In genomic region chr15:38374786-38375185, GRCm38 (mm10) we compare ENCODE assay signal across 10 mouse cellular contexts.
DNase-seq lines count a peak whose midpoint lies in the region; ATAC-seq and TF ChIP-seq lines count a peak whose summit lies in the region.
"Had no signal": no experiment of that assay in that cellular context is flagged by ENCODE, and none has a peak within 500 bp of the region (broad histone marks: within the 10 kb centered on the region; RNA-seq: fewer than 3 reads in every experiment).

No protein-coding gene starts in this region.

- 73% methylated on average over 6 of the region's 6 CpGs for WGBS in stomach, embryonic 15.5 days
- WGBS in thymus, adult 2 months = 94% methylated on average over 6 of the region's 6 CpGs

- H3K27me3 ChIP-seq in stomach, embryonic 15.5 days (replicated peaks) = no peaks in the 10 kb centered on the region
- no peaks in the 10 kb centered on the region for H3K27me3 ChIP-seq in thymus, adult 2 months (ENCODE audit: control insufficient read depth, insufficient read depth, low read length)

- peak; percentile 24; the same call in 1 of the 2 replicates for ATAC-seq in stomach, embryonic 15.5 days (ENCODE audit: insufficient read depth, low FRiP score, low read depth)
- no peak for ATAC-seq in erythroid progenitor cell, adult 5-6 weeks (replicated peaks; ENCODE audit: low FRiP score, poor library complexity, severe bottlenecking)

- DNase-seq in layer of hippocampus, adult 2 months (ENCODE audit: low spot score in 2 of 2) = no peak
- DNase-seq in layer of hippocampus, adult 9-10 months (ENCODE audit: low spot score) = no peak
- peak; percentile 95 to 97 for DNase-seq in heart, adult 9 months (ENCODE audit: low spot score in 2 of 2)
- DNase-seq in kidney, postnatal 14 days = peak; percentile 74
- no peak for DNase-seq in thymus, adult 2 months

- no peak for TF ChIP-seq CTCF in layer of hippocampus, adult 2 months (conservative IDR thresholded peaks at IDR 0.05)
- no peak for TF ChIP-seq CTCF in thymus, adult 2 months (IDR thresholded peaks at IDR 0.05; ENCODE audit: borderline replicate concordance, control insufficient read depth, extremely low read depth, insufficient read depth, low read length, poor library complexity)

- H3K9me3 ChIP-seq in stomach, embryonic 15.5 days = no peaks in the 10 kb centered on the region
- H3K9me3 ChIP-seq: midbrain, embryonic 12.5 days had no signal

- no peak overlapping the region for H3K4me2 ChIP-seq in stomach, embryonic 15.5 days

- H3K4me1 ChIP-seq in brown adipose tissue, adult 24 weeks (ENCODE audit: control insufficient read depth, insufficient read depth, insufficient read length, low read length) = peaks cover 29% of the 10 kb centered on the region
- peaks cover 16% of the 10 kb centered on the region for H3K4me1 ChIP-seq in stomach, embryonic 15.5 days
- H3K4me1 ChIP-seq in thymus, adult 2 months (replicated peaks; ENCODE audit: control insufficient read depth, insufficient read depth, low read length) = peaks cover 8% of the 10 kb centered on the region

- H3K36me3 ChIP-seq in stomach, embryonic 15.5 days = no peaks in the 10 kb centered on the region
- no peaks in the 10 kb centered on the region for H3K36me3 ChIP-seq in thymus, adult 2 months (ENCODE audit: control insufficient read depth, insufficient read depth, low read length)
- H3K36me3 ChIP-seq: midbrain, embryonic 12.5 days had no signal

- H3K9ac ChIP-seq in stomach, embryonic 15.5 days = no peak overlapping the region
- H3K9ac ChIP-seq: midbrain, embryonic 12.5 days had no signal

- TF ChIP-seq POLR2A in thymus, adult 2 months (IDR thresholded peaks at IDR 0.05; ENCODE audit: control insufficient read depth, extremely low read depth, insufficient read depth, low read length, poor library complexity) = no peak

- H3K27ac ChIP-seq in layer of hippocampus, adult 2 months = peak overlapping the region; percentile 49; the same call in 1 of the 2 replicates
- H3K27ac ChIP-seq in brown adipose tissue, adult 24 weeks (replicated peaks; ENCODE audit: low read depth, low read length) = peak overlapping the region; percentile 94
- peak overlapping the region; percentile 19; the same call in 1 of the 2 replicates for H3K27ac ChIP-seq in stomach, embryonic 15.5 days
- no peak overlapping the region for H3K27ac ChIP-seq in thymus, adult 2 months (ENCODE audit: control insufficient read depth, insufficient read depth, low read length)
- H3K27ac ChIP-seq: midbrain, embryonic 12.5 days had no signal

- no peak overlapping the region for H3K4me3 ChIP-seq in layer of hippocampus, adult 2 months
- no peak overlapping the region for H3K4me3 ChIP-seq in brown adipose tissue, adult 24 weeks (ENCODE audit: insufficient read depth, low read depth, low read length)
- H3K4me3 ChIP-seq in stomach, embryonic 15.5 days (replicated peaks) = no peak overlapping the region
- H3K4me3 ChIP-seq in thymus, adult 2 months (ENCODE audit: control insufficient read depth, insufficient read depth, low read length) = no peak overlapping the region
- H3K4me3 ChIP-seq: erythroblast, embryonic 14.5 days had no signal

Comparison
In these comparisons a context has a peak if more than half of its experiments do, and no peak if none do; other contexts are left out.
1. DNase-seq: peak in heart, adult 9 months (2 of 2) and kidney, postnatal 14 days (single experiment); none in layer of hippocampus, adult 2 months (0 of 2), layer of hippocampus, adult 9-10 months (single experiment) and thymus, adult 2 months (single experiment).